Mouse (Mus musculus) adrenal gland, postnatal 36 days (tissue): Measurements from ENCODE around the gene Sned1. TPM values are rescaled to one million over a fixed set of nuclear protein-coding genes. Genes with fewer than 3 reads are reported as not detected.
A peak's percentile ranks its signal among the peaks of the same experiment; 100 is the strongest.
"Not testable (repeated sequence)": the region's sequence is repeated elsewhere in the genome, so short reads cannot be mapped to it uniquely, and the experiment has no call there.

Experiments
- DNase-seq, 2 experiments: peaks; one replicate each; pipeline ENCODE4 v3.0.0; 2021; ENCODE audit warnings: mixed read lengths in 1 of 2
- total RNA-seq, 2 experiments: library from RNA; stranded (reverse); gene quantifications; 2 replicates each; pipeline ENCODE4 v1.2.3; 2021

Gene Sned1
- total RNA-seq, 2 experiments from 2014 or later = 15.5 to 18.3 TPM

DNA sequence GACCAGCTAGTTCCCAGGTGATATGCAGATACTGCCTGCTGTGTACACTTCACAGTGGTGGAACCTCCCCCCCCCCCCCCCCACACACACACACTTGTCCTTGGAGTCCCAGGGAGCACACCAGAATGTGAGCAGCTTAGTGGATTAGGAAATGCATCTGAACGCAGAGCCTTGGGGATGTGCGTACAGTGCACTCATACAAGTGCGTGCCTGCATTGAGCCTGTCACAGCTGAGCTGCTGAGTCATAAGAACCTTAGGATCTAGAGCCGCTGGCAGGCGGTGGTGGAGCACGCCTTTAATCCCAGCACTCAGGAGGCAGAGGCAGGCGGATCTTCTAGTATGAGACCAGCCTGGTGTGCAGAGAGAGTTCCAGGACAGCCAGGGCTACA is 7.7 kb upstream of the Sned1 start:
- DNase-seq = no peak

DNA sequence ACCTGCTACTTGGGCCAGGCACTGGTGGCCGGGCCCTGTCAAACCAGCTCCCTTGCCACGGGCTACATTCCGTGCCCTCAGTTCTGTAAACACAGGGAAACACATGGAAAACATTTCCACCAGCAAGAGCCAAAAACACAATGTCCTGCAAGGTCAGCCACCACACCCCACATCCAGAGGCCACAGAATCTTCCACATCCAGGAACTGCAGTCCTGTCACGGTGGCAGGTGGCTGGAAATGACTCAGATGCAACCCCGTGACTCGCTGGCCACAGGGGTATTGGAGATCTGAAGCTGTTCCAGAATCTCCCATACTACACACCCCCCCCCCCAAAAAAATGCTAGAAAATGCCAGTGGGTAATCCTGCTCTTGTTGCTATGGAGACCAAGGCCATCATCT is 6.4 kb upstream of the Sned1 start:
- peak; percentile 40 to 58 for DNase-seq

DNA sequence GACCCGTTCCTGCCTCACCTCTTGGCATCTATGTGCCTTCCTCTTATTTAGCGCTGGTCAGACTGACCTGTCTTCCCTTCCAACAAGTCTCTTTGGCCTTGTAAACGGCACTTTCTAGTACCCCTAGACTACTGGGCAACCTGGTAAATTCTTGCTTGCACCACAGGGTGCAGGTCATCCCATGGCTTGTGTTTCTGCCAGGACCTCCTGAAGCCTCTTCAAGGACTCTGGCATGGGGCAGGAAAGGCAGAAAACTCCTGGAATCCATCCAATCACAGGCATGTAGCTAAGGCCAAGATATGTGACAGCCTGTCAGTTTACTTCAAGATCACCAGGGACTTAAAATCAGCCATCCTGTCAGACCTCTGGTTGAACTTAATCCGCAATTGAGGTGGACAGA is 6.0 kb upstream of the Sned1 start:
- DNase-seq = peak in 1 of 2 experiments; percentile 16

DNA sequence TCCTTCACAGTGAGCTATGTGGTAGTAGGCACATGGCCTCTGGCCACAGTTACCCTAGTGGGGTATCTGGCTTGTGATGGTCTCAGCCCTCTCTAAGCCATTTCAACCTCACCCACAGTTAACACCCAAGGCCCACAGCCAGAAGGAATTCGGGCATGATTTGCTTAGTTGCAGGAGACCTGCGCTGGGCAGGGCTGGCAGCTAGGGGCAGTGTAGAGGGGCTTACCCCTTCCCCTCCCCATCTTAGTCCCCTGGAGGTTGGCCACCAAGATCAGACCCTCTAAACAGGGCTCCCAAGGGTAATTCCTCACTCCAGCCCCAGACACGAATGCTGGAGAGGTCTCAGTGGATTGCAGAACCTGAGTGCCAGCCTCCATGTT is 894 bp downstream of the Sned1 start:
- DNase-seq = no peak

DNA sequence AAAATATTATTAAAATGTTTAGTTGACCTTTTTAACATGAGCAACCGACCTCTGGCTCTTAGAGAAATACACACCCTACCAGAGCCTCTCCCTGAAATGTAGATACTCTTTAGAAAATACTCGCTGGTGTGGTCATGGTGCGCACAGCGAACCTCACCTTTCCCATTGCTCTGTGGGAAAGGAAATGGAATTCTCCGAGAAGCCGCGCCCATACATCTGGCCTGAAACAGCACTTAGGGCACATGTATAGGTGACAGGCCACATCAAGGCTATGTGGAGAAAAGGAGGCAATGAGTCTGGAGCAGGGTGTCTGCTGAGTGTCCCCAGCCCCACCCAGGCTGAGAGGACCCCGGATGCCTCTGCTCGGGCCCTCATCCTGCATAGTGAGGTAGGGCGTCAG is 2.0 kb downstream of the Sned1 start:
- DNase-seq = no peak

DNA sequence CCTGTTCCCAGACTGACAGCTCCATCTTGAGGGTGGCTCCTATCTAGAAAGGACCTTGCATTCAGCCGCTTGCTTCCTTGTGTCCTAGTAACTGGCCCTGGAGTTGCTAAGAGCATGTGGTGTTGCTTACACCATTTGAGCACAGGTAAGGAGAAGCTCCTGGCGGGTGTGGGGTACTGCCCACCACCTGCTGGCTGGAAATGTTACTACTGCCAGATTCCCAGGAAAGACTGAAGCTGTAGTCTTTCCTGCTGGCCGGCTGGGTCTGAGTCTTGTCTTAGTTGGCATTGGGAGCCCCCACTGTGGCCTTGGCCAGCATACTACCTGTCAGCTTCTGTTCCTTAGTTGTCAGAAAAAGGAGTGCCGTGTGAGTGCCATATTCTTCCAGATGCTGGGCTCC is 2.6 kb downstream of the Sned1 start:
- DNase-seq = no peak

DNA sequence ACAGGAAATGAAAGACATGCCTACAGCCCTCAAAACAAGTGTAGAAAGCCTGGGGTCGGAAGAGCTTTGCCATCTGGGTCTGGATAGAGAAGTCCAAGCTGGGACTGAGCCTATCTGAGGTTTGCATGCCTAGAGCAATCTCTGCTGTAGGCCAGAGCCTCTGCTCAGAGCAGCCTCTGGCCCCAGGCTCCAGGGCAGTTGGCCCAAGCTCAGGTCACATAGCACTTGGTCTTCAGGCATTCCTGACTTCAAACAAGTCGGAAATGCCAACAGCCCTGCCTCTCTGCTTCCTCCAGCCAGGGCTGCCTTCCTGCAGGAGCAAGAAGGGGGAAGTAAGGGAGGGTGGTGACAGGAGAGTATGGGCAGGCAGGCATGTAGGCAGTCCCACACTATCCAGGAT is 10.3 kb downstream of the Sned1 start:
- peak; percentile 17 to 20 for DNase-seq

DNA sequence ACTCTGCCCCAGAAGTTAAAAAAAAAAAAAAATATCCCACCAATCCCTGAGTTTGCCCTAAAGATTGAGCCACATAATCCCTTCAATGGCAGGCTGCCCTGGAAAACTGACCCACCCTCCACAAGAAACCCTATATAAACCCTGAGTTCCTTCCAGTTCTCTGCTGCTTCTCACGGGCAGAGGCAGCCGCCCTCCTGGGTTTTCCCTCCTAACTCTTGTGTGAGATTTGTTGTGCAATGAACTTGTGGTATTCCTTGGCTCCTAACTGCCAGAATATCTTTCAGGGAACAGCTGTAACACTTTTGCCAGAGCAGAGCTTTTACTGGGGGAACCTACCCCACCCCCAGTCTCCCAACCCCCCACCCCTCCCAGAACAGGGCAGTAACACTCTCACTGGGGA is 16.9 kb downstream of the Sned1 start:
- DNase-seq = no peak

DNA sequence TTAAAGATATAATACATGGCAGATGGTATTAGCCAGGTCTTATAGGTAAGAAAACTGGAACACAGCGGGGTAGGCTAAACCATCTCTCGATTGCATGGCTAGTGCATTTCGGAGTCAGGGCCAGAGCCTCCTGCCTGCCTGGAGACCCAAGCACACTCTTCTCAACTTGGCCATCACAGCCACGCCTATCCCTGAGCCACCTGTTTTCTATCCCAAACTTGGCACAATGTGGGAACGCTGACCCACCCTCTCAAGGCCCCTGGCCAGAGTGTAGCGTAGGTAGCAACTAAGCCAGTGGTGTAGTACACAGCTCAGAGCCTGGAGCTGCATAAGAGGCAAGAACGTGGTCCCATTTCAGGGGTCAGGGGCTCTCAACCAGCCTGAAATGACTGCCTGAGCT is 20.1 kb downstream of the Sned1 start:
- DNase-seq = no peak

DNA sequence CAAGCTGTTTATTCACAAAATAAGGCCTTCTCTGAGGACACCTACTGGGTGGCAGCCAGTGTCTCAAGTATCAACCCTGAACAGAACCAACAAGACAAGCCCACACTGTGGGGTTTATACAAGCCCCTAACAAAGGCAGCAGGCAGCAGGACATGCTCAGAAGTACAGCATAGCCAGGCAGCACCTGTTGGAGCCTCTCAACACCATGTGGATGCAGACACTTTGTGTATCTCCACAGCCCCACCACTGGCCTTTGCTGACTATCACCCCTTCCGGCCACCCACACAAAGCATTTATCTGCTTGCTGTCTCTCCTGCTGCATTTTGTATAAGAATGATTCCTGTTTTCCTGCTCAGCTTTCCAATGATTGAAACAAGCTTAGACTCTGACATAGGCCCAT is 21.9 kb downstream of the Sned1 start:
- DNase-seq = no peak

DNA sequence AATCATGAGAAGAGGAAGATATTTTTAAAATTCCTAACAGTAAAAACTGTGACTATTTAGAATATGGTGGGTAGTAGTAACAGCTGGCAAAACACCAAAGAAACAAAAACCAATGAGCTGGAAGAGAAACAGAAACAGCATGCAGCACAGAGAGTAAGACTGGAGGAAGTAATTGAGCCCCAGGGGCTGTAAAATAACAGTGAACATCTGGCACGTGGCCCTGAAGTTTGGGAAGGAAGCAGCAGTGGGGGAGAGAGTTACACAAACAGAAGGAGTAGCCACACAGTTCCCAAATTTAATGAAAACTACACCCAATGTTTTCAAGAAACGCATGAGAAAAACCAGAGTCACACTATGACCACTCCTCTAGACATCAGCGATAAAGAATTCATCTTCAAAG is 31.6 kb downstream of the Sned1 start:
- no peak for DNase-seq

DNA sequence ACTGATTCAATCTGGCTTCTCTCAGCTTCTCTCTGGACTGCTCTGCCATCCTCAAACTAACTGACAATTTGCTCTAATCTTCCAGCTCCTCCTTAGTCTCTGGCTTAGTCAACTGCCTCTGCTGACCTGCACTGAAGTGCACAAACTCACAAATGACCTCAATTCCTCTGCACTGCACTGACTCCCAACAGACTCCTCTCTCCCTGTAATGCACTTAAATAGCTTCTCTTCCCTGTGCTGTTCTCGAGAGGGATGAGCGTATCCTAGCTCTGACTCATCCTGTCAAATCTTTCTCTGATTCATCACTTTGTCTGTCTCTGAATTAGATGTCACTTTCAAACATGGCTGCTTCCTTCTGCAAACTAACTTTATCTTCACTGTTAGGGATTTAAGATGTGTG is 32.6 kb downstream of the Sned1 start:
- no peak for DNase-seq

DNA sequence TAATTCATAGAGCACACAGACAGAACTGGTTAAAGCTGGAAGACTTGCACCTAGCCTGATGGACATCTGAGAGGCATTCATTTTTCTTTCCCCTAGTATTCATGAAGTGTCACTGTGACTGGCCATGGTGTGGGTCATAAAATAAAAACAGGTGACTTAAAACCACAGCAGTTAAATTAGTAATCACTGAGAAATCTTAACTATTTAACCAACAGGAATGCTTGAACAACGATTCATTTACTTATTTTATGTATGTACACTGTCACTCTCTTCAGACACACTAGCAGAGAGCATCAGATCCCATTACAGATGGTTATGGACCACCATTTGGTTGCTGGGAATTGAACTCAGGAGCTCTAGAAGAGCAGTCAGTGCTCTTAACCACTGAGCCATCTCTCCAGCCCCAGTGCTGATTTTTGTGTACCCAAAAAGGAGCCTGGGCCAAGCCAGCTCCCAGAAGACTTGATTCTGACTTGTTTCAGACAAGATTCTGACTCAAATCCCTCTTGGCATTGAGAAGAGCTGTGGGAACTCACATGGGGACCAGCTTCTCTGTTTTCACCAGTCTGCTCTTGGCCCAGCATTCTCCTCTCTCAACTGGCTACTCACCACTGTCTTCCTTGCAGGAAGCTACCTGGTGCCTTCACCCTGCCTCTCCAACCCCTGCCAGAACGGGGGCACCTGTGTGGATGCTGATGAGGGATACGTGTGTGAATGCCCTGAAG is 35.0 kb downstream of the Sned1 start:
- no peak for DNase-seq

DNA sequence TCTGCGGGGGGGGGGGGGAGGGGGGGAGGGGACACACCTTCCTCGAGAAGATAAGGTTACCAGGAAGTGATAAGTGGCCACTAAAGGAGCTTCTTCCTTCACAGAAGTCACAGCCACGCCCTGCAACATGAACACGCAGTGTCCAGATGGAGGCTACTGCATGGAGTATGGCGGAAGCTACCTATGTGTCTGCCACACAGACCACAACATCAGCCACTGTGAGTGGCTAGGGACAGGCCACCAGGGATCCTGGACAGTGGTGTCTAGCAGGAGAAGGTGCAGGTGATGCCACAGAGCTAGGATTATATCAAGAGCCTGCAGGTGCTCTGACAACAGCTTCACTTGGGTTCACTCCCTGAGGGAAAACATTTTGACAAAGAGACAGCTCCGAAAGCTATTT is 36.1 kb downstream of the Sned1 start:
- no peak for DNase-seq

DNA sequence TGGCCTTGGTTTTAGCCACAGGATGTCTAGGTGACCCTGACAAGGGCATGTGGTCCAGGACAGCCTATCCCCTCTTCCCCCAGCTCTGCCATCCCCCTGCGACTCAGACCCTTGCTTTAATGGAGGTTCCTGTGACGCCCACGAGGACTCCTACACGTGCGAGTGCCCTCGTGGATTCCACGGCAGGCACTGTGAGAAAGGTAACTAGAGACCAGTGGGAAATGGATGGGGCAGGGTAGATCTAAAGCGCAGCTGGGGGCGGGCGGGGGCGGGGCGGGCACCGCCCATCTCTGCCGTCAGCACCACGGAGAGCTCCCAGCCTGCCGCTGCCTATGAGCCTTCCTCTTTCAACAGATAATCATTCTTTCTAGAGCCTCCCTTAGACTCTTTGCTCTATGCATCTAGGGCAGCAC is 36.8 kb downstream of the Sned1 start:
- peak; percentile 58 to 72 for DNase-seq

DNA sequence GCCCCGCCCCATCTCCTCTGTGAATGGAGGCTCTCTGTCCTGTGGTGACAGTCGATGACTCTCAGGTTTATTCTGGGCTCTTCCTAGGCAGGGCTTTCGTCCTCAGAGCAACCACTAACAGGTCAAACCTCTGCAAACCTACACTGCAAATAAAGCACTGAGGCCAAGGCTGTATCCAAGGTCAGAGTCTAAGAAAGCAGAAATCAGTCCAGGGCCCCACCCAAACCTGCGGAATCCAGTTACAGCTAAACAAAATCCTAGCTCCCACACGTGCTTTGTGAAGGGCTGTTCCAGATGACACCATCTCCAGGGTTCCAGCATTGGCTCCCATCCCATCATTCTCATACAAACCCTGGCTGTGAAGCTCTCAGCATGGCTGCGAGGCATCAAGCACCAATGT is 39.9 kb downstream of the Sned1 start:
- DNase-seq = no peak

DNA sequence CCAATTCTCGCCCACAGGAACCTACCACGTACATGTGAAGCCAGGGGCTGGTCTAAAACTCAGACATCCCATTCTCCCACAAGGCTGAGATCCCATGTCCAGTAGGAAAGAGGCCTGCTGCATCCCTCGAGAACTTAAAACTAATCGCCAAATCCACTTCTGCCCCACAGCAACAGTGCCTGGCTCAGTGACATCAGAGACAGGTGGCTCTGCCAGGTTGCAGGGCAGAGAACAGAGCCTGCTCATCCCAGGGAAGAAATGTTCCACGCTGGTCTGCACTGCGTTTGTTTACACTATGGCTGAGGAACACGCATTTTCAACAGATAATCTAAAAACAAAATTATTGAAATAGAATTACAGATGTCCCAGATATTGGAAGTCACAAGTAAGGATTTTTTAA is 41.4 kb downstream of the Sned1 start:
- DNase-seq = no peak

DNA sequence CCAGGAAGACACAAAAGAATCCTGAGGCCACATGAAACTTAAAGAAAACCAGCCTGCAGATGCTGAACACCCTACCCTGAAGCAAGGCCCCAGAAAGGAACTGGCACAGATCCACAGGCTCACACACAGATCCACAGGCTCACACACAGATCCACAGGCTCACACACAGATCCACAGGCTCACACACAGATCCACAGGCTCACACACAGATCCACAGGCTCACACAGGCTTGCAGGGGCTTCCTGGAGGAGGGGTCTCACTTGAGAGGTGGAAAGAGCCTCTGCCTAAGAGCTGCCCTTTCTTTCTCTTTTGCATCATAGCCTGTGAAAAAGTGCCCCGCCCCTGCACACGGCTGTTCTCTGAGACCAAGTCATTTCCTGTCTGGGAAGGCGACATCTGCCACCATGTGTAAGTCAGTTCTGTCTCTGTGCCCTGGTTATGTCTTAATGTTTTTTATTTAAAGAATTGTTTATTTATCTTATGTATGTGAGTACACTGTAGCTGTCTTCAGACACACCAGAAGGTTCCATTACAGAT is 54.1 kb downstream of the Sned1 start:
- no peak for DNase-seq

DNA sequence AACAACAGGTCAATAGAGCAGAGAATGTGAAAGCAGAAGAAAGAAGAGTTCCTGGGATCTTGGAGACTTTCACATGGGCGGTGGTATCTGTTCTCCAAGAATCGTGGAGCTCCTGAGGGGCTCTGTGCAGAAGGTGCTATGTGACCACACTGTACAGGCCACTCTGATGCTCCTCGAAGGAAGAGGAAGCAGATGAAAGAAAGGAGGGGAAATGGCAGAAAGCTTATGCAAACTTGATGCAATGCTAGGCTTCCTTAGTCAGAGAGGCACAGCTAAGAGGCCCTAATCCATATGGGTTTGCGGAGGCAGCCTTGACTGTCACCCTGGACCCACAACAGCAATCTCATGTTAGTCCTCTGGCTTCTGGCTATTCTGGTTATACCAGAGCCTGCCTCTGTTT is 55.3 kb downstream of the Sned1 start:
- DNase-seq = no peak

DNA sequence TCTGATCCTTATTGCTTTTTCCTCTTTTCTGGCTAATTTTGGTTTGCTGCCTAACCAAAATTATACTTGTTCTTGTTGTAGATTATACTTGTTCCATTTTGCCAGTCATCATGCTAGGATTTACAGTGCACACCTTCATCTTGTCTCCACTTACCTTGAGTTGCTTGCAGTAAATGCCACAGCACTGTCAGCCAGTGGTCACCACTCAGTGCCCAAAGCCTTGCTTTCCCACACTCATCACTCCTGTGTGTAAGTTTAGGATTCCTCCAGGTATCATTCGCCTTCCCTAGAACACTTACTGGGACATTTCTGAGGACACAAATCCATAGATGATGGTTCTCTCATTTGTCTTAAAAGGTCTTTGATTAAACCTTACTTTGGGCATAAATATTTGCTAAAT is 56.0 kb downstream of the Sned1 start:
- no peak for DNase-seq

DNA sequence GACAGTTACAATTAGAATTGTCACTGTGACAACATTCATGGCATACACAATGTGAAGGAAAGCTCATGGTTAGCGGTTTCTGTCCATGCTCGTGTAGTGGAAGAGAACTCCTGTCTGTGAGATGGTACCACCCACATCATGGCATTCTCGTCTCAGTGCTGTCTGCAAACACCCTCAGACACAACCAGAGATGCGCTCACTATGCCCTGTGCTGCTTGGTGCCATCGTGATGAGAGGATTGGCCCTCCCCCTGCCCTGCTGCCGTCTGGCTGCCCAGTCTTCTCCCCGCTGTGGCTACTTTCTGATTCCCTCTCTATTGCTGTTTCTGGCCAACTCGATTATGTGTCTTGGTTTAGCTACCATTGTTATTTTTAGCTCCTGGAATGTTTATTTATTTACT is 56.4 kb downstream of the Sned1 start:
- no peak for DNase-seq

DNA sequence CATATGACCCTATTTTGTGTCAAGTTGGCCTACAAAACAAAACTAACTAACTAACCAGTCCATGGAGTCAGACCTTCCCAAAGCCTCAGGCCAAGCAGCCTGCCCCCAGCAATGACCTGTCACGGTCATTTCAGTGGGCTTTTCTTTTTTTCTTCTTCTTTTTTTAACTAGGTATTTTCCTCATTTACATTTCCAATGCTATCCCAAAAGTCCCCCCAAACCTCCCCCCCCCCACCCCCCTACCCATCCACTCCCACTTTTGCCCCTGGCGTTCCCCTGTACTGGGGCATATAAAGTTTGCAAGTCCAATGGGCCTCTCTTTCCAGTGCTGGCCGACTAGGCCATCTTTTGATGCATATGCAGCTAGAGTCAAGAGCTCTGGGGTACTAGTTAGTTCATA is 58.9 kb downstream of the Sned1 start:
- not testable (repeated sequence) for DNase-seq

DNA sequence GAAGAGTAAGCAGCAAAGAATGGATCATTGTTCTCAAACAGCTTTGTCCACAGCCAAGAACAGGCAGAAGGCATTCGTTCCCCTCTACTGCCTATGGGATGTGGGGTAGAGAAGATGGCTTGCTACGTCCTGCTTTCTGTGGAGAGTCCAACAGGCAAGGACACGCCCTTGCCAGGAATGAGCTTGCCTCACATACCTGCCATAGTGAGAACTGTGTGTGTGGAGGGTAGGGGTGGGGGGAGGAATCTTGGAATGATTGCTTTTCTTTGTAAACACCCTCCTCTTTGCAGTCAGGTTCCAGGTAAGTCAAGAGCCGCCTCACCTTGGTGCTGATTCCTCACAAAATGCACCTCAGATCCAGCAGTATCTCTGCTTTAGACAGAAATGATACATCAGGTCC is 64.2 kb downstream of the Sned1 start:
- no peak for DNase-seq

DNA sequence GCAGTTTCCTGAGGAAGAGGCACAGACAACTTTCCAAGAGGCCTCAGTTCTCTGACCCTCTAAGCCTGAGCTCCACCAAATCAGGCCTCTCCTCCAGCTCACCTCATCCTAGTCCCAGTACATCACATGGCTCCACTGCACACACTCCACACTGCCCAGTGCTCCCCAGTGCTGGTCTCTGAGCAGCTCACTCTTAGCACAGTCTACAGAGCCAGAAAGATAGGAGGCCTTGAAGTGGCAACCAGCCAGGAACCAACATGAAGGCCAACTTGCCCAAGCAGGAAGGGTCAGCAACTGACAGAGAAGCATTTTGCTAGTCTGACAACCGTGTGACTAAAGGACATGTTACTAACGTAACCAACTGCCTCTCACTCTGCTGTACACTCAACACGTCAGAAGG is 64.9 kb downstream of the Sned1 start:
- DNase-seq = peak; percentile 77 to 83
